Mouse (Mus musculus): Measurements from ENCODE around the gene Ephb2. TPM values are rescaled to one million over a fixed set of nuclear protein-coding genes. Genes with fewer than 3 reads are reported as not detected.

Ephb2 gene
- polyA plus RNA-seq, 1 experiment from 2014 or later, result 8.7 TPM

DNA sequence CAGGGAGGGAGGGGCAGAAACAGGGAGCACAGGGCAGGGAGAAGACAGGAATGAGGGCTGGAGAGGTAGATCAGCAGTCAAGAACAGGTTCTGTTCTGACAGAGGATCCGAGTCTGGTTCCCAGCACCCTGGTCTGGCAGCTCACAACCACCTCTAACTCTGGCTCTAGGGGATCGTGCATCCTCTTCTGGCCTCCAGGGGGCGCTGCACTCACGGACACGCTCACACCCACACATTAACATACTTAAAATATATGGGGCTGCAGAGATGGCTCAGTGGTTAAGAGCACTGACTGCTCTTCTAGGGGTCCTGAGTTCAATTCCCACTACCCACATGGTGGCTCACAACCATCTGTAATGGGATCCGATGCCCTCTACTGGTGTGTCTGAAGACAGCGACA is 24.2 kb upstream of the Ephb2 start:
- Histone ChIP-seq H3K36me3 (no peaks in the 10 kb centered on the region), H3K4me2 (no peak overlapping the region), H3K9me3 (replicated peaks) (no peaks in the 10 kb centered on the region), H3K4me3 (replicated peaks) (no peak overlapping the region), H3K27ac (no peak overlapping the region), H3K9ac (no peak overlapping the region), H3K4me1 (peaks cover 20% of the 10 kb centered on the region), H3K27me3 (peaks cover 28% of the 10 kb centered on the region)
- no peak for ATAC-seq (replicated peaks; ENCODE audit: low FRiP score)
- 86% methylated on average over 7 of the region's 7 CpGs for WGBS

DNA sequence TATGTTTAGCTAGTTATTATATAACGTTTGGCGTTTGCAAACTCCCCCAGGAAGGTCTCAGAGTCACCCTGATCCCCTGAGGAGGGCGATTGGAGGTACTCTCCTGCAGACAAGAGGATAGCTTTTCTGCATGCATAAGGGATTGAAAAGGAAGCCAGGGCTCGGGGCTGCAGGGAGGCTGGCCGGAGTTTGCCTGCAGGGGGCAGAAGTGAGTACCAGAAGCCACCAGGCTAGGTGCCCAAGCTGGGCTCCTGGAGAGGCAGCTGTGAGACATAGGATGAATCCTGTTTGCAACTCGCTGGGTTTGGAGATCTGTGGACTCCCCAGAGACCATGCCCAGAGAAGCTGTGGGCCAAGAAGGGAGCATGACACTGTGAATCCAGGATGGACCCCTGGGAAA is 19.3 kb upstream of the Ephb2 start:
- Histone ChIP-seq H3K36me3 (no peaks in the 10 kb centered on the region), H3K27ac (no peak overlapping the region), H3K27me3 (no peaks in the 10 kb centered on the region), H3K9ac (no peak overlapping the region), H3K4me3 (replicated peaks) (no peak overlapping the region), H3K9me3 (replicated peaks) (no peaks in the 10 kb centered on the region), H3K4me2 (no peak overlapping the region), H3K4me1 (peaks cover 4% of the 10 kb centered on the region; the same call in 1 of the 2 replicates)
- 42% methylated on average over 6 of the region's 6 CpGs for WGBS
- ATAC-seq (replicated peaks; ENCODE audit: low FRiP score), result no peak

DNA sequence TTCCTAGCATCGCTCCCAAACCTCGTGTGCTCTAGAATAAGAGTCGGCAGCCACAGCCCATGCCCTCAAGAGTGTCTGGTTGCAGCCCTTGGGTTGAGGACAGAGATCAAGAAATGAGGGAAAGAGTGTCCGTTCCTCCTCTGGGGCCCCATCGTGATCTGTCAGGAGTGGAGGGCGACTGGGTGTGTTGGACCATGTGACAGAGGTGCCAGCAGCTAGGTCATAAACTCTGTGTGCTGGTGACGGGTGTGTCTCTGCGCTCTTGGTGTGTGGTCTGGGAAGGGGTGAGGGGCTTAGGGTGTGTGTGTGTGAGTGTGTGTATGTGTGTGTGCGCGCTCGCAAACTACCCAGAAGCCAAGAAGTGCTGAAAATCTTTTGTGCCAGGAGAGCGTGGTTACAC is 17.2 kb upstream of the Ephb2 start:
- ATAC-seq (replicated peaks; ENCODE audit: low FRiP score), result no peak
- no peak overlapping the region for H3K27ac ChIP-seq
- H3K4me2 ChIP-seq, result no peak overlapping the region

GRCm38 (mm10) chr4:136852119-136852518 is 16.3 kb upstream of the Ephb2 start:
- ATAC-seq (replicated peaks; ENCODE audit: low FRiP score), result no peak
- Histone ChIP-seq H3K27ac (no peak overlapping the region), H3K9me3 (replicated peaks) (no peaks in the 10 kb centered on the region), H3K9ac (no peak overlapping the region), H3K36me3 (no peaks in the 10 kb centered on the region), H3K27me3 (0 out of 2 replicates have a peak, but pooled peaks cover 8% of the 10 kb centered on the region), H3K4me2 (no peak overlapping the region), H3K4me1 (peaks cover 13% of the 10 kb centered on the region), H3K4me3 (replicated peaks) (no peak overlapping the region)
- WGBS, result 57% methylated on average over 5 of the region's 5 CpGs

More for the DNA sequence above, 17.2 kb upstream of the Ephb2 start:
- no peak overlapping the region for H3K9ac ChIP-seq
- H3K4me3 ChIP-seq (replicated peaks), result no peak overlapping the region
- H3K9me3 ChIP-seq (replicated peaks), result no peaks in the 10 kb centered on the region
- H3K36me3 ChIP-seq, result no peaks in the 10 kb centered on the region
- H3K4me1 ChIP-seq, result peaks cover 9% of the 10 kb centered on the region
- 0 out of 2 replicates have a peak, but pooled peaks cover 5% of the 10 kb centered on the region for H3K27me3 ChIP-seq
- 56% methylated on average over 12 of the region's 12 CpGs for WGBS

DNA sequence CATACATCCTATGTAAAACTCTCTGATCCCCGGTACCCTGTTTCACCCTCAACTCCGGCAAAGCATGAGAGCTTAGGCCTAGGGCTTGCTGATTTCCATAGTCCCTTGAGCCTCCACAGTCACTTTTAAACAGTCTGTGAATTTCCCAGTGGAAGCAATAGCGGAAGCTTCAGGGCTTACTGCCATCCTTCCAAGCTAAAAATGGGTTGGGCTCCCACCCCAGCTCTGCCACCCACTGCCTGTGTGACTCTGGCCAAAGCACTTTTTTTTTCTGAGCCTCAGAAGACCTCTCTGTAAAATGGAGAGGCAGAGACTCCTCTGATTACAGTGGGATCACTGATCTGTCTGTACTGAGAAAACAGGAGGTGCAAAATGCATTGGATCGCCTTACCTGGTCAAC is 12.8 kb upstream of the Ephb2 start:
- H3K4me3 ChIP-seq (replicated peaks), result no peak overlapping the region
- H3K9ac ChIP-seq, result no peak overlapping the region
- H3K36me3 ChIP-seq, result no peaks in the 10 kb centered on the region
- ATAC-seq (replicated peaks; ENCODE audit: low FRiP score), result no peak
- peaks cover 13% of the 10 kb centered on the region; the same call in 1 of the 2 replicates for H3K27me3 ChIP-seq
- no peak overlapping the region for H3K4me2 ChIP-seq
- H3K9me3 ChIP-seq (replicated peaks), result no peaks in the 10 kb centered on the region
- H3K27ac ChIP-seq, result no peak overlapping the region
- H3K4me1 ChIP-seq, result peaks cover 13% of the 10 kb centered on the region
- 59% methylated on average over 4 of the region's 4 CpGs for WGBS

DNA sequence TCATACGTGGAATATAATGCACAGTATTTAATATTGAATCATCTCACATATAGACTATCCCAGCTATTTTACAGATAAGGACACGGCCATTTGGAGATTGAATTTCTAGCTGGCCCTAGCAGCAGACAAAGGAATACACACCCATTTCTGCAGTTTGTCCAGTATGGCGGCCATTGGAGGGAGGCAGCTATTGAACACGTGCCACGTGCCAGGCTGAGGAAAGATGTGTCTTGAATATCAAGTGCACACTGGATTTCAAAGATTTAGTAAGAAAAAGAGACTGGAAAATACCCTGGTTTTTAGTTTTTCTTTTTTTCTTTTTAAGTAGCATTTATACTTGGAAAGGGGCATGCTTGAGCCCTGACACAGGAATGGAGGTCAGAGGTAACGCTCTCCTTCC is 11.4 kb upstream of the Ephb2 start:
- Histone ChIP-seq H3K27me3 (peaks cover 13% of the 10 kb centered on the region; the same call in 1 of the 2 replicates), H3K4me1 (peaks cover 12% of the 10 kb centered on the region; the same call in 1 of the 2 replicates), H3K9ac (no peak overlapping the region), H3K4me2 (no peak overlapping the region), H3K36me3 (no peaks in the 10 kb centered on the region), H3K4me3 (replicated peaks) (no peak overlapping the region), H3K27ac (no peak overlapping the region), H3K9me3 (replicated peaks) (no peaks in the 10 kb centered on the region)
- WGBS, result 75% methylated on average over 6 of the region's 6 CpGs
- no peak for ATAC-seq (replicated peaks; ENCODE audit: low FRiP score)

- Histone ChIP-seq H3K9me3 (replicated peaks) (no peaks in the 10 kb centered on the region), H3K36me3 (no peaks in the 10 kb centered on the region), H3K9ac (no peak overlapping the region), H3K4me1 (peaks cover 13% of the 10 kb centered on the region), H3K27ac (no peak overlapping the region), H3K4me2 (no peak overlapping the region), H3K4me3 (replicated peaks) (no peak overlapping the region), H3K27me3 (peaks cover 23% of the 10 kb centered on the region)
- ATAC-seq (replicated peaks; ENCODE audit: low FRiP score), result no peak
- 59% methylated on average over 10 of the region's 10 CpGs for WGBS
Observed at GRCm38 (mm10) chr4:136842802-136843201, 7.0 kb upstream of the Ephb2 start.

DNA sequence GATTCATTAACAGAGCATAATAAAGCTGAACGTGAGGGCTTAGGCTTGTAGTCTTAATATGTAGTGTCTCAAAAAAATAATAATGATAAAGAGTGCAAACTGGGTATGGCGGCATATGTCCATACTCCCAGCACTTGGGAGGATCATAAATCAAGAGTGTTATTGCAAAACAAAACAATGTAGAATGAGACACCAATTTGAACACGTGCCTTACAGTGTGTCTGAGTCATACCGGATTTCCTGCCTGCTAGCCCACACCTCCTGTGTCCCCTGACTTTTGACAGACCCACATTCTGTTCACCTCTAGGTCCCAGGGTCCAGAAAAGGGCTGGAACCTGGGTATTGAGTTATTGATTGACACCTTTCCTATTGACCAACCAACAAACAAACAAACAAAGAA is 6.2 kb upstream of the Ephb2 start:
- no peak overlapping the region for H3K9ac ChIP-seq
- no peaks in the 10 kb centered on the region for H3K9me3 ChIP-seq (replicated peaks)
- no peak for ATAC-seq (replicated peaks; ENCODE audit: low FRiP score)
- H3K4me2 ChIP-seq, result no peak overlapping the region
- no peaks in the 10 kb centered on the region for H3K36me3 ChIP-seq
- WGBS, result 47% methylated on average over 4 of the region's 4 CpGs
- peaks cover 14% of the 10 kb centered on the region for H3K4me1 ChIP-seq
- H3K27ac ChIP-seq, result no peak overlapping the region
- H3K27me3 ChIP-seq, result peaks cover 29% of the 10 kb centered on the region
- no peak overlapping the region for H3K4me3 ChIP-seq (replicated peaks)

GRCm38 (mm10) chr4:136841056-136841455 is 5.3 kb upstream of the Ephb2 start:
- 18% methylated on average over 5 of the region's 5 CpGs for WGBS
- Histone ChIP-seq H3K4me3 (replicated peaks) (no peak overlapping the region), H3K9me3 (replicated peaks) (no peaks in the 10 kb centered on the region), H3K27ac (no peak overlapping the region), H3K27me3 (peaks cover 36% of the 10 kb centered on the region), H3K4me2 (no peak overlapping the region), H3K36me3 (no peaks in the 10 kb centered on the region), H3K4me1 (peaks cover 24% of the 10 kb centered on the region), H3K9ac (no peak overlapping the region)
- peak; percentile 67; the same call in 1 of the 2 replicates for ATAC-seq (replicated peaks; ENCODE audit: low FRiP score)

- H3K9ac ChIP-seq, result no peak overlapping the region
- WGBS, result 61% methylated on average over 9 of the region's 9 CpGs
- H3K4me3 ChIP-seq (replicated peaks), result no peak overlapping the region
- H3K27ac ChIP-seq, result no peak overlapping the region
- H3K4me1 ChIP-seq, result peaks cover 45% of the 10 kb centered on the region
- H3K9me3 ChIP-seq (replicated peaks), result no peaks in the 10 kb centered on the region
- no peak overlapping the region for H3K4me2 ChIP-seq
- H3K36me3 ChIP-seq, result no peaks in the 10 kb centered on the region
- ATAC-seq (replicated peaks; ENCODE audit: low FRiP score), result no peak
- H3K27me3 ChIP-seq, result peaks cover 42% of the 10 kb centered on the region
Observed at GRCm38 (mm10) chr4:136838462-136838861, 2.7 kb upstream of the Ephb2 start.

- no peak overlapping the region for H3K9ac ChIP-seq
- H3K27me3 ChIP-seq, result peaks cover 44% of the 10 kb centered on the region
- peaks cover 48% of the 10 kb centered on the region for H3K4me1 ChIP-seq
- H3K36me3 ChIP-seq, result no peaks in the 10 kb centered on the region
- H3K4me2 ChIP-seq, result no peak overlapping the region
- H3K9me3 ChIP-seq (replicated peaks), result no peaks in the 10 kb centered on the region
- 78% methylated on average over 9 of the region's 9 CpGs for WGBS
- no peak for ATAC-seq (replicated peaks; ENCODE audit: low FRiP score)
- no peak overlapping the region for H3K4me3 ChIP-seq (replicated peaks)
- no peak overlapping the region for H3K27ac ChIP-seq
Observed at GRCm38 (mm10) chr4:136838026-136838425, 2.2 kb upstream of the Ephb2 start.

- Histone ChIP-seq H3K36me3 (no peaks in the 10 kb centered on the region), H3K4me3 (replicated peaks) (peak overlapping the region; percentile 80), H3K27me3 (peaks cover 52% of the 10 kb centered on the region), H3K9me3 (replicated peaks) (no peaks in the 10 kb centered on the region), H3K27ac (peak overlapping the region; percentile 88), H3K4me1 (peaks cover 53% of the 10 kb centered on the region), H3K4me2 (peak overlapping the region; percentile 99), H3K9ac (peak overlapping the region; percentile 79)
- WGBS, result under 1% methylated on average over 27 of the region's 27 CpGs
- peak; percentile 55 for ATAC-seq (replicated peaks; ENCODE audit: low FRiP score)
Observed at GRCm38 (mm10) chr4:136836387-136836931, 671 bp upstream of the Ephb2 start.
